Mouse (Mus musculus) limb, embryonic 10.5 days (tissue): ENCODE measurements around the gene Ttpal. TPM values are rescaled to one million over a fixed set of nuclear protein-coding genes. Genes with fewer than 3 reads are reported as not detected.
A peak's percentile ranks its signal among the peaks of the same experiment; 100 is the strongest.
"Not testable (repeated sequence)": the region's sequence is repeated elsewhere in the genome, so short reads cannot be mapped to it uniquely, and the experiment has no call there.

ENCODE experiments used
- DNase-seq: peaks from one replicate; pipeline ENCODE4 v3.0.0-alpha.2; 2017; ENCODE audit warnings: low spot score
- H3K27ac ChIP-seq: fragments of 300-500 bp; sonication (generic); 2 replicates; pipeline ENCODE4 v1.5.1; 2016; ENCODE audit warnings: mild to moderate bottlenecking
- H3K27me3 ChIP-seq: fragments of 300-500 bp; sonication (generic); 2 replicates; pipeline ENCODE4 v1.6.1; 2016; ENCODE audit warnings: low read depth, mild to moderate bottlenecking; ENCODE audit not compliant: poor library complexity, severe bottlenecking
- H3K36me3 ChIP-seq: fragments of 300-500 bp; sonication (generic); 2 replicates; pipeline ENCODE4 v1.6.1; 2016; ENCODE audit warnings: mild to moderate bottlenecking, moderate library complexity
- H3K4me1 ChIP-seq: fragments of 300-500 bp; sonication (generic); 2 replicates; pipeline ENCODE4 v1.6.1; 2016
- H3K4me3 ChIP-seq: fragments of 300-500 bp; sonication (generic); 2 replicates; pipeline ENCODE4 v1.5.1; 2016; ENCODE audit warnings: mild to moderate bottlenecking, moderate library complexity
- H3K9me3 ChIP-seq: fragments of 300-500 bp; sonication (generic); replicated peaks from 2 replicates; pipeline ENCODE4 v1.6.1; 2016; ENCODE audit warnings: mild to moderate bottlenecking
- WGBS: fragments of 180-500 bp; shearing (Covaris S2); methylation state at CpG from one replicate; pipeline ENCODE4 v1.1.7; 2016; 5-methylcytosine and 5-hydroxymethylcytosine counted together
- polyA plus RNA-seq: library from polyadenylated mRNA; unstranded; fragments of >200 nt; fragmentation: Nextera tagmentation; extraction: Ambion mirVana; gene quantifications from 2 replicates; pipeline ENCODE4 v1.2.1, GENCODE M21; 2016

Gene Ttpal
- polyA plus RNA-seq, 1 experiment from 2014 or later: 37.4 TPM

DNA sequence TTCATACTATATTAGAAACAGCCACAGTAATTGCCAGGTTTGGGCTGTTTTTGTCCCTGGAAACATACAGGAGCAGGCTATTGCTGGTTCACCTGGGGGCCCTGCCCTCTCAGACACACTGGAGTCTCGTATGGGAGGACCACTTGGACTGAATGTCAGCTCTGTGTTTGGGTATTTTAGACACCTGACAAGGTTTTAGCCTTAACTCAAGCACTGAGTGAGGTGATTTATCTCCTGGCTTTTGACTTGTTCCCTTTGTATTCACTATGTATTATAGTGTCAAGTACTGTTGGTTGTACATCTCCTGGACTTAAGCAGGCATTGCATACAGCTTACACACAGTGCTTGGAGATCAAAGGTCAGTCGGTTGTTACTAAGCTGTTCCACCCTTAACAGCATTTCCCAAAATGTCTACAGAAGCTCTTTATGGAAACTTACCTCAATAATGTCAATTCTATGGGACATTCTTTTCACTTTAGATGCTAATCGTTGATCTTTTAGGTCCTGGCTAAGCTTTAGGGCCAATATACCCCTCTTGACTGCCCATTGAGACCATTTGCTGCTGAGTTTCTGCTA, 14.6 kb downstream of the Ttpal start:
- DNase-seq: no peak
- H3K36me3 ChIP-seq: peaks cover 99% of the 10 kb centered on the region
- WGBS: 88% methylated on average over 3 of the region's 3 CpGs
- H3K27ac ChIP-seq: no peak overlapping the region
- no peaks in the 10 kb centered on the region for H3K9me3 ChIP-seq
- no peaks in the 10 kb centered on the region for H3K27me3 ChIP-seq
- no peak overlapping the region for H3K4me3 ChIP-seq
- no peaks in the 10 kb centered on the region for H3K4me1 ChIP-seq

DNA sequence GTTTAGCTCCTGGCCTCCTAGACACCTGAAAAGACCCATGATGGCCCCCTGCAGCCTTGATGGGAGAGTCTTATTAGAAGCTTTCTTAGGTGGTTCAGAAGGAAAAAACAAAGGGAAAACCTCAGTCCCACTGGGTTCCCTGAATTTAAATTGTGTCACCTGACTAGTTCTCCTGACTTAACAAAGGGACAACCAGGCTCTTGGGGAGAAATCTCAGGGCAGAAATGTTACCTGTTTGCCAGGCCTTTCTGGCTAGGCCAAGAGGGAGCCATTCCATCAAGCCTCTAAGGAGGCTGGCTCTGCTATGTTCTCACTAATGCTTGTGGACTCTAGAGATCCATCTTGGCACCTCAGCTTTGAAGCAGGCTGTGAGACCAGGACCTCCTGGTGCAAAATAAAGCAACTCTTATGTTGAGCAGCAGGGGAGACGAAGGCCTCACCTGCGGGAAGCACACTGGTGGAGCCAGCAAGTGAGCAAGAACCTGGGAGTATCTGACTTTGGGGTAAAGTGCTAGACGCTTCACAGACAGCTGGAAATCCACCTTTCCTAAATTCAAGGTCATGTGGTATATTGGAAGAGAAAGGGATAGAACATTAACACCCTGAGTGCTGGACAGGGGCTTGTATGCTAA, 15.2 kb downstream of the Ttpal start:
- H3K9me3 ChIP-seq: no peaks in the 10 kb centered on the region
- DNase-seq: no peak
- WGBS: 79% methylated on average over 3 of the region's 3 CpGs

DNA sequence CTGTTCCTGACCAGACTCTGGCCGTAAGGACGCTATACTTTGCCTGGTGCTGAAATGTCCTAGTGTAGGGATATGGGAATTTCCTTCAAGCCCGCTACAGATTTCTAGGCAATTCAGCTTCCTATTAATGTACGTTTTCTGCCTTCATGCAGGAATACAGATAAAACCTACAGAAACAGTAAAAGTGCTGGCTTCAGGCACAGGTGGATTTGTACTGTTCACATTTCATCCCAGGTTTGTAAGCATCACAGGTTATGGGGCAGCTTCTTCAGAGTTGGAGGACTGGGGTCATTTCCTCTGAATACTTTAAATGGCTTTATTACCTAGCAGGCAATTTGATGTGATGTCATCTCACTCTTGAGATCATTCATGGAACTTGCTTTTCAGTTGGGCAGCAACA, 15.8 kb downstream of the Ttpal start:
- DNase-seq: no peak
- no peaks in the 10 kb centered on the region for H3K4me1 ChIP-seq
- H3K4me3 ChIP-seq: no peak overlapping the region
- peaks cover 98% of the 10 kb centered on the region for H3K36me3 ChIP-seq
- WGBS: 93% methylated on average over 4 of the region's 4 CpGs
- no peaks in the 10 kb centered on the region for H3K9me3 ChIP-seq
- no peaks in the 10 kb centered on the region for H3K27me3 ChIP-seq
- no peak overlapping the region for H3K27ac ChIP-seq

More for the DNA sequence above, 15.2 kb downstream of the Ttpal start:
- H3K4me1 ChIP-seq: no peaks in the 10 kb centered on the region
- H3K27ac ChIP-seq: no peak overlapping the region
- no peak overlapping the region for H3K4me3 ChIP-seq
- peaks cover 98% of the 10 kb centered on the region for H3K36me3 ChIP-seq
- no peaks in the 10 kb centered on the region for H3K27me3 ChIP-seq

DNA sequence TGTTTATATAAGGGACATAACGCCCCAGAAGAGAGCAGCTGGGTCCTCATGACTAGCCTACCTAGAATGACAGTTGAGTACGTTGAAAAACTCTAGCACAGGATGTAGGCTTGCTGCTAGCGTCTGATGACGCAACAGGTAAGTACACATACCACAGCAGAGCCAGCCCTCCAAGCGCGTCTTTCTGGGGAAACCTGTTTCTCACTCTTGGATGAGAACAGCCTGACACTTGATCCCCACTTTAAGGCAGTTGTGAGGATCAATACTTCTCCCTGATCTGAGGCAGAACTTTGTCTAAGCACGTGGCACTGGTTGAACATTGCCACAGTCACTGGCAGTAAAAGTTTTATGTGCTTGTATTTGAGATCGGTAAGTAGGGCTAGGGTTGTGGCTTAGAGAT, 18.3 kb downstream of the Ttpal start:
- Histone ChIP-seq H3K27me3 (no peaks in the 10 kb centered on the region), H3K36me3 (peaks cover 94% of the 10 kb centered on the region), H3K4me3 (no peak overlapping the region), H3K27ac (no peak overlapping the region), H3K9me3 (no peaks in the 10 kb centered on the region), H3K4me1 (no peaks in the 10 kb centered on the region)
- WGBS: 84% methylated on average over 8 of the region's 8 CpGs
- DNase-seq: no peak

DNA sequence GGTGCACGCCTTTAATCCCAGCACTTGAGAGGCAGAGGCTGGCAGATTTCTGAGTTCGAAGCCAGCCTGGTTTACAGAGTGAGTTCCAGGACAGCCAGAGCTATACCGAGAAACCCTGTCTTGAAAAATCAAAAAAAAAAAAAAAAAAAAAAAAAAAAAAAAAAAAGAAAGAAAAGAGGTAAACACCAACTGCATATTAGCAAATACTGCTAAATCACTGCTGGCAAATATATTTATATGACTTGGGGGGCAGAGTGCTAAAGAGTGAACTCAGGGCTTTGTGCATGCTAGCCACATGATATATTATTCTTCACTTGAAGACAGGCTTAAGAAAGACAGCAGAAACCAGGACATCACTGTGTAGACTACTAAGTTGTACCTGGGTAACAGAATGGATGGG, 19.3 kb downstream of the Ttpal start:
- peaks cover 94% of the 10 kb centered on the region for H3K36me3 ChIP-seq
- WGBS: 91% methylated on average over 3 of the region's 3 CpGs
- not testable (repeated sequence) for DNase-seq

DNA sequence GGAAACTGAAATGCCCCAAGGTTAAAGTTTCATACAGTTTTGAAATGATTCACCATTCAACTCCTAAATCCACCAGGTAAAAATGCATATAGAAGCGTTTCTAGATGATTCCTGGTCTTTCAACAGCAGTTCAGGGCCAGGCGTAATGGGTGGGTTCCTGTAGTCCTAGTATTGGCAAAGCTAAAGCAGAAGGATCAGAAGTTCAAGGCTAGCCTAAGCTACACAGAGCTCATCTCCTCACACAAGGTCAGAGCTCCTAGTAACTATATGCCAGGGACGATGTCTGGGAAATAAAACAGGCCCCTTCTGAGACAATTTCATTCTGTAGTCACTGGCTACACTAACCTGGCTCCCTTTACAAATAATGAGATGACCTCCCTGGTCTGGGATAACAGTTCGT, 29.1 kb downstream of the Ttpal start:
- no peaks in the 10 kb centered on the region for H3K9me3 ChIP-seq
- no peak overlapping the region for H3K27ac ChIP-seq
- H3K4me3 ChIP-seq: no peak overlapping the region
- H3K36me3 ChIP-seq: peaks cover 97% of the 10 kb centered on the region
- H3K4me1 ChIP-seq: no peaks in the 10 kb centered on the region
- 91% methylated on average over 4 of the region's 4 CpGs for WGBS
- H3K27me3 ChIP-seq: no peaks in the 10 kb centered on the region
- DNase-seq: no peak

More for the DNA sequence above, 19.3 kb downstream of the Ttpal start:
- H3K27me3 ChIP-seq, H3K4me1 ChIP-seq, H3K9me3 ChIP-seq, H3K4me3 ChIP-seq, H3K27ac ChIP-seq: not testable (repeated sequence)

DNA sequence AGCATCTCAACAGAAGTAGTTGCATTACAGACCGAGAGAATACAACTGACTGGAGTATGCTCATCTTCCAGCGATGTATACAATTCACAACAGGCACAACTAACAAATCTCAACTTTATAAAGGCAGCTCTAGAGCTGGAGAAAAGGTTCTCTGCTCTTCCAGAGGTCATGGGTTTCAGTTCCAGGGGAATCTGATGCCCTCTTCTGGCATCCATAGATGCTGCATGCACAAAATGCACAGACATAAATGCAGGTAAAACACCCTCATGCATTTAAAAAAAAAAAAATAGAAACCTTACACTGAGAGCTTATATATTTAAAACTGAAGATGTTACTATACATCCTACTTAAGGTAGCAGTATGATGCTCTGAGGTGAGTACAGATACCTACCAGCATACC, 29.6 kb downstream of the Ttpal start:
- H3K36me3 ChIP-seq: peaks cover 96% of the 10 kb centered on the region

DNA sequence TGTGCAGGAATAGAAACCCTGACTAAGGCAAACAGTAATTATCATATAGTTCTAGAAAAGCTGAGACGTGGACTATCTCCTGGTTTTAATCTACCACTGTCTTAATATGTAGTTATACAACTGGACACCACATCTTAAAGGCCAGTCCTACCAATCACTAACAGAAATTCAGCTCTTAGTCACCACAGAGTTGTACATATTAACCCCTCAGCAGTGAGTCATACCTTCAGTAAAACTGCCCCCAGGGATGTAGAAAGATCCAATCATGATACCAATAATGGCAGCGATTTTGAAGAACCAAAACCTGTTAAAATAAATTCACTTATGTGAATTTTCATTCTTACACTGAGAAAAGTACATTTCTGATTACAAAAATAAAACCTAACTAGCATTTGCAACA, 32.1 kb downstream of the Ttpal start:
- no peak overlapping the region for H3K27ac ChIP-seq
- peaks cover 85% of the 10 kb centered on the region for H3K36me3 ChIP-seq
- DNase-seq: no peak
- no peaks in the 10 kb centered on the region for H3K9me3 ChIP-seq
- no peak overlapping the region for H3K4me3 ChIP-seq
- no peaks in the 10 kb centered on the region for H3K27me3 ChIP-seq
- 87% methylated on average over 2 of the region's 2 CpGs for WGBS
- no peaks in the 10 kb centered on the region for H3K4me1 ChIP-seq

More for the DNA sequence above, 29.6 kb downstream of the Ttpal start:
- H3K27me3 ChIP-seq: no peaks in the 10 kb centered on the region
- H3K4me3 ChIP-seq: no peak overlapping the region
- no peak overlapping the region for H3K27ac ChIP-seq
- no peaks in the 10 kb centered on the region for H3K4me1 ChIP-seq
- H3K9me3 ChIP-seq: no peaks in the 10 kb centered on the region
- DNase-seq: no peak
- WGBS: 89% methylated on average over 2 of the region's 2 CpGs

DNA sequence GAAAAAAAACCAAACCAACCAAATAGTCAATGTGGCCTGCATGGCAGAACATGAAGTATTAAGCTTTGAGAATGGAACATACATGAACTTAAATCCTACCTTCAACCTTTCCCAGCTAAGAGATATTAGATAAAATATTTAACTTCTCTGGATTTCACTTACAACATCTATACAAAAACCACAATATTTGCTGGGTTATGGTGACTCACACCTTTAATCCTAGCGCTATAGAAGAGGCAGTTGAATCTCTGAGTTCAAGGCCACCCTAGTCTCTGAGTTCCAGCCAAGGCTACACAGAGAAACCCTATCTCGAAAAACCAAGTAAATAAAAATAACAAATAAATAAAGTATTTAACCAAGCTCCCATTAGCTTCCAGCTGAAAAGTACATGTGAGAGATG, 33.9 kb downstream of the Ttpal start:
- Histone ChIP-seq H3K9me3 (no peaks in the 10 kb centered on the region), H3K27me3 (no peaks in the 10 kb centered on the region), H3K36me3 (peaks cover 73% of the 10 kb centered on the region), H3K27ac (no peak overlapping the region), H3K4me1 (no peaks in the 10 kb centered on the region), H3K4me3 (no peak overlapping the region)
- DNase-seq: no peak
- 93% methylated on average over 2 of the region's 2 CpGs for WGBS

DNA sequence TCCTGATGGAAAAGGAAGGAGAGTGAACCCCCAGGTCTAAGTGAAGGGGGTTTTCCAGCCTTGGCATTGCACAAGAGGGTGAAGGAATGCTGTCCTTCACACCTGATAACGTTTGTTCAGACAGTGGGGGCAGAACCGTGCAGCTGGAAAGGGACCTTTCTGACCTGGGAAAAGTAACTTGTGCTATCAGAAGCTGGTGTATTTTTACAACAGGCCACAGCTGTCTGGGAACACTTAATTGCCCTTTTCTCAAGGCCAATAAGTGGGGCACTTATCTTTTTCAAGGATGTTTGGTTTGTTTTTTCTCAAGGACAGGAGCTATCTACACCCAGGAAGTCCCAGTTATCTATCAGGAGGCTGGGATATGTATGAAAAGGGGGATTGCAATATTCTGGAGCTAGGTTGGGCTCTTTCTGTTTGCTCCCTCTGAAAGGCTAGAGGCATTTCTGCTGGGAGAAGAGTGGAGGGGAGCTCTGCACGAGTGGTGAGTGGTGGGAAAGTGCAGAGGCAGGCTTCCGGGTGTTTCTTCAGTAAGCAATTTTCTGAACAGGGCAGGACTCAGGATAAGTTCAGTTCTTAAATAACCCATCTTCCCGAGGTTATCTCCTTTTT, 35.6 kb downstream of the Ttpal start:
- no peak for DNase-seq
- Histone ChIP-seq H3K27ac (no peak overlapping the region), H3K9me3 (no peaks in the 10 kb centered on the region), H3K27me3 (no peaks in the 10 kb centered on the region), H3K4me1 (no peaks in the 10 kb centered on the region), H3K36me3 (peaks cover 62% of the 10 kb centered on the region), H3K4me3 (no peak overlapping the region)
- 58% methylated on average over 5 of the region's 5 CpGs for WGBS

DNA sequence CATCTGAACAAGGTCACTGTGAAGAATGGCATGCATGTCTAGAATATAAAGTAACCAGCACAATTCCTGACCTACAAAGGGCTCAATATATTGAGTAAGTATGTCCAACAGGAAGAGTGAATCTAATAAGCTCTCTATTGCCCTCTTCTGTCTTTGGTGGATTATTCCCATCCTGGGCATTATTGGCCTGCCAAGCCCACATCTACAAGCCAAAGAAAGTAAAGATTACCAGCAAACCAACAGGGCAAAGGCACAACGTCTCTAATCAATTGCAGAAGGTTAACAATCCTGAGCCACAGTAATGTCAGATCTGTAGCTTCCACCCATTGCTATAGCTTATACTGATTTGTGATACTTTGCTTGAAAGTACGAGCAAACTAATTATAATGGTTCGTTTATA, 38.4 kb downstream of the Ttpal start:
- no peak for DNase-seq
- WGBS: 81% methylated on average over 3 of the region's 3 CpGs
- peaks cover 14% of the 10 kb centered on the region for H3K4me1 ChIP-seq
- no peaks in the 10 kb centered on the region for H3K27me3 ChIP-seq
- no peaks in the 10 kb centered on the region for H3K9me3 ChIP-seq
- H3K4me3 ChIP-seq: no peak overlapping the region
- H3K36me3 ChIP-seq: peaks cover 40% of the 10 kb centered on the region
- H3K27ac ChIP-seq: no peak overlapping the region

DNA sequence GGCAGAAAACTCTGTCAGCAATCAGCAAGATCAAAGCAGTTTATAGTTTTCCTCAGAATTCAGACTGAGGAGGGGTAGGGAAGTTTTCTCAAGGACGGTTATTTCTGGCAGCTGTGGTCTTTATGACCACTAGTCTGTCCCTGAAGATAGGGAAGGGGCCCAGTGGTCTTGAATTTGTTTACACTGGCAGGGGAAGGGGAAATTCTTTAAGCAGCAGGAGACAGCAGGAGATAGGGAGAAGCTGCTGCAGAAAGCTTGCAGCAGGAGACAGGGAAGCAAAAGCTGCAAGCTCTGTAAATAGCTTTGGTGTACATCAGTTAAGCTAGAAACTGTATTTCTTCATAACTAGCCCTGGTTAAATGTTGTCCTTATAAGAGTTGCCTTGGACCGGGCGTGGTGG, 39.6 kb downstream of the Ttpal start:
- H3K4me1 ChIP-seq: peaks cover 15% of the 10 kb centered on the region
- no peak for DNase-seq
- 72% methylated on average over 3 of the region's 3 CpGs for WGBS

DNA sequence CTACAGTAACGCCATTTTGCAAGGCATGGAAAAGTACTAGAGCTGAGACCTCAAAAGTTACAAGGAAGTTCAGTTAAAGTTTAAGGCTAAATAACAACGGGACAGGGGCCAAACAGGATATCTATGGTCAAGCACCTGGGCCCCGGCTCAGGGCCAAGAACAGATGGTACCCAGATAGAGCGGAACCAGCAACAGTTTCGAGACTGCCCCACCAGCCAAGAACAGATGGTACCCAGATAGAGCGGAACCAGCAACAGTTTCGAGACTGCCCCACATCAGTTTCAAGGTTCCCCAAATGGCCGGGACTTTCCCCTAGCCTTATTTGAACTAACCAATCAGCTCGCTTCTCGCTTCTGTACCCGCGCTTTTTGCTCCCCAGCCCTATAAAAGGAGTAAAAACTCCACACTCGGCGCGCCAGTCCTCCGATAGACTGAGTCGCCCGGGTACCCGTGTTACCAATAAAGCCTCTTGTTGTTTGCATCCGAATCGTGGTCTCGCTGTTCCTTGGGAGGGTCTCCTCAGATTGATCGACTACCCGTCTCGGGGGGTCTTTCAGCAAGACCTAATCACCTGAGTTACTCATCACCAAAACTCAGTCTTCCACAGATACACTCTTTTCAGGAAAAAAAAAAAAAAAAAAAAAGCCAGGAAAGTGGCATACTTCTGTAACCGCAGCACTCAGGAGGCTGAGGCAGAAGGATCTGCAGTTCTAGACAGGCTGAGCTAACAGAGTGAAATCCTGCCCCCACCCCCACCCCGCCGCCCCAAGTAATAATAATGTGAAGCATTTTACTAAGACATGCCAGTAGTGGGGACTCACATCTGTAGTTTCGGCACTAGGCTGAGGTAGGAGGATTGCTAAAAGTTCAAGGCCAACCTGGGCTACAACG, 40.8 kb downstream of the Ttpal start:
- Histone ChIP-seq H3K4me1 (peaks cover 15% of the 10 kb centered on the region), H3K4me3 (peak overlapping the region; percentile 96; the same call in 1 of the 2 replicates), H3K27me3 (no peaks in the 10 kb centered on the region), H3K27ac (no peak overlapping the region), H3K36me3 (peaks cover 18% of the 10 kb centered on the region), H3K9me3 (no peaks in the 10 kb centered on the region)
- no peak for DNase-seq
- 96% methylated on average over 30 of the region's 30 CpGs for WGBS

More for the DNA sequence above, 39.6 kb downstream of the Ttpal start:
- Histone ChIP-seq H3K27ac (no peak overlapping the region), H3K4me3 (no peak overlapping the region), H3K9me3 (no peaks in the 10 kb centered on the region), H3K27me3 (no peaks in the 10 kb centered on the region), H3K36me3 (peaks cover 29% of the 10 kb centered on the region)
